Mouse (Mus musculus): ENCODE measurements around the gene Cops7b.

GRCm38 (mm10) chr1:86634751-86635359, 52.2 kb downstream of the Cops7b start:
- no peak for TF ChIP-seq CTCF (IDR thresholded peaks at IDR 0.05; ENCODE audit: control insufficient read depth, insufficient read depth, insufficient replicate concordance, low read depth, low read length)
- TF ChIP-seq POLR2A (IDR thresholded peaks at IDR 0.05; ENCODE audit: control insufficient read depth, low read depth, low read length): no peak

Measured in testis, adult 2 months (tissue).